Mouse (Mus musculus): Measurements from ENCODE around the gene Disc1. TPM values are rescaled to one million over a fixed set of nuclear protein-coding genes. Genes with fewer than 3 reads are reported as not detected.

Disc1 gene
- total and polyA plus RNA-seq, 3 experiments, result 0.75 to 2.2 TPM; not detected in 1

DNA sequence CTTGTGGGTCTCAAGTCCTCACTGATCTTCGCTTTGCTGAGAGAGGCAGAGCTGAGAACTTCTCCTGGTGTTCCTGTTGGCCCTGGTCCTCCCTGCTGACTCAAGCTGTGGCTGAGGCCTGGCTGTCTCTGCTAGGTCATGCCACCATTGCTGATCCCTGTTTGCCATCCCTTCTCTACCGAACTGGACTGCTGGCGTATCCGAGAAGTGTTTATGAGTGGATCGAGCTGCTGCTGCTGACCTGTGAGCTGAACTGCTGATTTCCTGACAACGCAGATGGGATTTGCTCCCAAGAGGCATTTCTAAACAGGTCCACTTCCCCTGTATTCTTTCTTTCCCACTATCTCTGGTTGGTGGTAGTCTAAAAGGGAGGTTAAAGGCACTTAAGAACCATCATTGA lies 147.7 kb downstream of the Disc1 start:
- Histone ChIP-seq H3K27ac (ENCODE audit: control insufficient read depth, low read depth, low read length) (no peak overlapping the region), H3K36me3 (ENCODE audit: control insufficient read depth in 1 of 2, insufficient read depth in 2 of 2, low read length in 2 of 2) (no peaks in the 10 kb centered on the region), H3K9ac (ENCODE audit: control insufficient read depth, low read depth, low read length, poor library complexity, severe bottlenecking) (no peak overlapping the region), H3K9me3 (replicated peaks; ENCODE audit: insufficient read depth, low read length) (no peaks in the 10 kb centered on the region), H3K4me3 (ENCODE audit: control insufficient read depth in 1 of 2, insufficient read depth in 1 of 2, low read depth in 2 of 2, low read length in 2 of 2) (no peak overlapping the region), H3K79me2 (ENCODE audit: control insufficient read depth, insufficient read depth, low read length, poor library complexity) (no peaks in the 10 kb centered on the region), H3K4me1 (ENCODE audit: control insufficient read depth in 1 of 2, insufficient read depth in 2 of 2, low read length in 2 of 2) (no peaks in the 10 kb centered on the region), H3K27me3 (ENCODE audit: control insufficient read depth in 1 of 2, insufficient read depth in 2 of 2, low read length in 2 of 2) (no peaks in the 10 kb centered on the region)
- TF ChIP-seq USF1 (IDR thresholded peaks at IDR 0.05; ENCODE audit: low read depth, low read length) (no peak), ETS1 (IDR thresholded peaks at IDR 0.05; ENCODE audit: low read depth, low read length) (no peak), UBTF (IDR thresholded peaks at IDR 0.05; ENCODE audit: borderline replicate concordance, insufficient read depth, low read depth, low read length) (no peak), MXI1 (IDR thresholded peaks at IDR 0.05; ENCODE audit: low read depth, low read length) (no peak), CTCF (IDR thresholded peaks at IDR 0.05 in 2 of 3, conservative IDR thresholded peaks at IDR 0.05 in 1 of 3; ENCODE audit: control insufficient read depth in 1 of 3, insufficient read depth in 1 of 3, low read depth in 2 of 3, low read length in 3 of 3, poor library complexity in 1 of 3, severe bottlenecking in 1 of 3) (no peak), SMC3 (IDR thresholded peaks at IDR 0.05; ENCODE audit: low read depth, low read length) (no peak), HCFC1 (IDR thresholded peaks at IDR 0.05; ENCODE audit: low read depth, low read length) (no peak), MAX (IDR thresholded peaks at IDR 0.05; ENCODE audit: low read length) (no peak), TAL1 (IDR thresholded peaks at IDR 0.05; ENCODE audit: low read length) (no peak), JUND (IDR thresholded peaks at IDR 0.05; ENCODE audit: low read depth, low read length) (no peak), POLR2A (IDR thresholded peaks at IDR 0.05; ENCODE audit: control insufficient read depth in 1 of 2, insufficient read depth in 1 of 2, low read depth in 1 of 2, low read length in 2 of 2, poor library complexity in 1 of 2) (no peak), ZMIZ1 (IDR thresholded peaks at IDR 0.05; ENCODE audit: low read depth, low read length) (no peak), USF2 (IDR thresholded peaks at IDR 0.05; ENCODE audit: borderline replicate concordance in 1 of 2, insufficient read depth in 1 of 2, low read depth in 1 of 2, low read length in 2 of 2) (no peak), MAFK (IDR thresholded peaks at IDR 0.05; ENCODE audit: borderline replicate concordance, low read depth, low read length) (no peak), ZKSCAN1 (IDR thresholded peaks at IDR 0.05; ENCODE audit: low read depth, low read length) (no peak), MYC (IDR thresholded peaks at IDR 0.05; ENCODE audit: low read depth, low read length) (no peak), E2F4 (IDR thresholded peaks at IDR 0.05; ENCODE audit: borderline replicate concordance, low read depth, low read length) (no peak), CHD2 (IDR thresholded peaks at IDR 0.05; ENCODE audit: low read length) (no peak)
- no peak for DNase-seq (ENCODE audit: low read depth, low spot score)

DNA sequence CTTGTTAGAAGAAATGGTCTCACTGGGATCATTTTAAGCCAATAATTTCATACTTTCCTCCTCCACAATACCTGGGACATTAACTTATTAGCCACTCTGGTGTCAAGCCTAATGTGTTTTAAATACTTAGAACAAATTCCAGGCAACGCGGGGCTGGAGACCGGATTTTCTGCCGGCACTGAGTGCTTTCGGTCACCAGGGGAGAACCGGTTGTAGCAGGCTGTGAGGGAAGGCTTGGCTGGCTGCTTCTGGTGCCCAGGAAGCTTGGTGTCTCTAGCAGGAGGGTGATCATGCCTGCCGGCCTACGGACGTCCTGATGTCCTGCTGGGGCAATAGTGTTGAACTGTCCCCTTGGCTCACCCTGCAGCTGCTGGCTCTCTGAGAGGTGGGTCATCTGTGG lies 149.0 kb downstream of the Disc1 start:
- no peak for TF ChIP-seq UBTF (IDR thresholded peaks at IDR 0.05; ENCODE audit: borderline replicate concordance, insufficient read depth, low read depth, low read length)
- no peak for TF ChIP-seq GATA1 (IDR thresholded peaks at IDR 0.05; ENCODE audit: low read depth, low read length)
- TF ChIP-seq BHLHE40 (IDR thresholded peaks at IDR 0.05; ENCODE audit: borderline replicate concordance, low read depth, low read length), result no peak
- TF ChIP-seq TAL1 (IDR thresholded peaks at IDR 0.05; ENCODE audit: low read length), result no peak
- TF ChIP-seq NRF1 (IDR thresholded peaks at IDR 0.05; ENCODE audit: insufficient read depth, low read depth, low read length, poor library complexity, severe bottlenecking), result no peak
- TF ChIP-seq TBP (IDR thresholded peaks at IDR 0.05; ENCODE audit: low read depth, low read length), result no peak
- no peak for TF ChIP-seq ELF1 (IDR thresholded peaks at IDR 0.05; ENCODE audit: low read depth, low read length)
- no peak for TF ChIP-seq TCF12 (IDR thresholded peaks at IDR 0.05; ENCODE audit: low read depth, low read length)
- no peak for TF ChIP-seq CTCF (IDR thresholded peaks at IDR 0.05 in 2 of 3, conservative IDR thresholded peaks at IDR 0.05 in 1 of 3; ENCODE audit: control insufficient read depth in 1 of 3, insufficient read depth in 1 of 3, low read depth in 2 of 3, low read length in 3 of 3, poor library complexity in 1 of 3, severe bottlenecking in 1 of 3)
- no peak for TF ChIP-seq ZC3H11A (IDR thresholded peaks at IDR 0.05; ENCODE audit: low read depth, low read length)
- no peak for TF ChIP-seq SMC3 (IDR thresholded peaks at IDR 0.05; ENCODE audit: low read depth, low read length)
- TF ChIP-seq POLR2AphosphoS2 (IDR thresholded peaks at IDR 0.05; ENCODE audit: low read length), result no peak
- H3K27ac ChIP-seq (ENCODE audit: control insufficient read depth, low read depth, low read length), result no peak overlapping the region
- no peaks in the 10 kb centered on the region for H3K27me3 ChIP-seq (ENCODE audit: control insufficient read depth in 1 of 2, insufficient read depth in 2 of 2, low read length in 2 of 2)
- no peaks in the 10 kb centered on the region for H3K36me3 ChIP-seq (ENCODE audit: control insufficient read depth in 1 of 2, insufficient read depth in 2 of 2, low read length in 2 of 2)
- no peaks in the 10 kb centered on the region for H3K79me2 ChIP-seq (ENCODE audit: control insufficient read depth, insufficient read depth, low read length, poor library complexity)
- no peak overlapping the region for H3K9ac ChIP-seq (ENCODE audit: control insufficient read depth, low read depth, low read length, poor library complexity, severe bottlenecking)
- H3K4me3 ChIP-seq (ENCODE audit: control insufficient read depth in 1 of 2, insufficient read depth in 1 of 2, low read depth in 2 of 2, low read length in 2 of 2), result no peak overlapping the region
- no peaks in the 10 kb centered on the region for H3K4me1 ChIP-seq (ENCODE audit: control insufficient read depth in 1 of 2, insufficient read depth in 2 of 2, low read length in 2 of 2)
- DNase-seq (ENCODE audit: low read depth, low spot score), result no peak
- no peaks in the 10 kb centered on the region for H3K9me3 ChIP-seq (replicated peaks; ENCODE audit: insufficient read depth, low read length)
